Mouse (Mus musculus): ENCODE measurements around the gene Zbtb44.

- TF ChIP-seq GATA1 (IDR thresholded peaks at IDR 0.05; ENCODE audit: borderline replicate concordance, low read length) (no peak), FLI1 (IDR thresholded peaks at IDR 0.05; ENCODE audit: low read length) (no peak)
Measured at GRCm38 (mm10) chr9:31118520-31119298, 88.3 kb downstream of the Zbtb44 start.
